Mouse (Mus musculus) spleen, adult 2 months (tissue): ENCODE measurements around the gene Acsbg1. TPM values are rescaled to one million over a fixed set of nuclear protein-coding genes. Genes with fewer than 3 reads are reported as not detected.

ENCODE experiments used
- DNase-seq, 2 experiments: peaks; one replicate each; pipeline versions ENCODE4 v3.0.0 to v3.0.0-alpha.2; 2012 to 2021; ENCODE audit warnings: low spot score in 2 of 2, low read depth in 1 of 2
- H3K27ac ChIP-seq: fragments of 200-500 bp; 2 replicates; pipeline ENCODE4 v1.5.1; 2012; ENCODE audit warnings: low read length, inconsistent platforms; ENCODE audit not compliant: insufficient read depth
- H3K27me3 ChIP-seq: fragments of 200-500 bp; 2 replicates; pipeline ENCODE4 v1.6.1; 2012; ENCODE audit warnings: mild to moderate bottlenecking, moderate library complexity, low read length, inconsistent platforms; ENCODE audit not compliant: control insufficient read depth, insufficient read depth
- H3K36me3 ChIP-seq: fragments of 200-500 bp; 2 replicates; pipeline ENCODE4 v1.6.1; 2012; ENCODE audit warnings: mild to moderate bottlenecking, low read length, inconsistent platforms; ENCODE audit not compliant: control insufficient read depth, insufficient read depth
- H3K4me1 ChIP-seq: fragments of 200-500 bp; 2 replicates; pipeline ENCODE4 v1.6.1; 2011; ENCODE audit warnings: inconsistent platforms; ENCODE audit not compliant: control insufficient read depth, insufficient read depth, insufficient read length
- H3K4me3 ChIP-seq: fragments of 200-500 bp; 2 replicates; pipeline ENCODE4 v1.5.1; 2011; ENCODE audit warnings: mild to moderate bottlenecking, inconsistent platforms; ENCODE audit not compliant: insufficient read depth, insufficient read length; ENCODE audit errors: extremely low read depth
- CTCF ChIP-seq: fragments of 200-500 bp; IDR thresholded peaks from 2 replicates; pipeline ENCODE4 v1.5.1; 2011; ENCODE audit warnings: mild to moderate bottlenecking, inconsistent platforms; ENCODE audit not compliant: insufficient read depth, insufficient read length, insufficient replicate concordance; ENCODE audit errors: extremely low read depth
- POLR2A ChIP-seq: fragments of 200-500 bp; IDR thresholded peaks from 2 replicates; pipeline ENCODE4 v1.6.1; 2011; ENCODE audit warnings: low read depth, low read length, inconsistent platforms
- WGBS: fragments of 180-500 bp; shearing (Covaris S2); methylation state at CpG from one replicate; pipeline ENCODE4 v1.1.7; 2018; 5-methylcytosine and 5-hydroxymethylcytosine counted together
- polyA plus RNA-seq: library from polyadenylated mRNA; depleted of rRNA; stranded (reverse); fragments of >200 nt; gene quantifications from 2 replicates; pipeline ENCODE4 v1.2.3, GENCODE M21; 2012; rRNA removed

Acsbg1 gene
- 3.2 and 3.7 TPM in 2 replicates for polyA plus RNA-seq

- no peak for DNase-seq
- H3K27ac ChIP-seq: no peak within 1 kb of the TSS
- H3K27me3 ChIP-seq: no peaks in the 10 kb centered on the region
- H3K4me1 ChIP-seq: no peaks in the 10 kb centered on the region
- no peak within 1 kb of the TSS for H3K4me3 ChIP-seq
- H3K36me3 ChIP-seq: no peaks in the 10 kb centered on the region
- 35% methylated on average over 10 of the region's 10 CpGs for WGBS
- TF ChIP-seq CTCF (no peak), POLR2A (no peak)
These were observed at the start of gene Acsbg1 for GRCm38 (mm10) chr9:54661605-54662377. Gene Acsbg1, minus strand, starts transcription at chr9:54661870.

DNA sequence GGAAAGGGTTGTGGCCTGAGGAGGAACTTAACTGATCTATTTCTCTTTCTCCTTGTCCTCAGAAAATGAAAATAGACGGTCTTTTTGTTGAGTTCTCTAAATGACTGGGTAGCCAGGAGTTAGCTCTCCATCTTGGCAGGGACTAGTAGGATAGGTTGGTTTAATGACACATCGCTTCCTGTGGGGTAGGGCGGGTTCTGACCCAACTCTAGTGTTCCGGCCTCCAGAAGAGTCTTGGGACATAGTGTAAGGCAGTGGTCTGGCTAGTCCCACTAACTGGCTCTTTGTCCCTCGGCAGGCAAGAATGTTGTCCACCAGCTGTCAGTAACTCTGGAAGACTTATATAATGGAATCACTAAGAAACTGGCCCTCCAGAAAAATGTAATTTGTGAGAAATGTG is 46.4 kb upstream of the Acsbg1 start:
- H3K4me3 ChIP-seq: no peak overlapping the region
- no peaks in the 10 kb centered on the region for H3K4me1 ChIP-seq
- no peaks in the 10 kb centered on the region for H3K27me3 ChIP-seq
- H3K27ac ChIP-seq: no peak overlapping the region
- TF ChIP-seq POLR2A: no peak
- no peak for DNase-seq
- H3K36me3 ChIP-seq: 0 out of 2 replicates have a peak, but pooled peaks cover 2% of the 10 kb centered on the region
- WGBS: 82% methylated on average over 5 of the region's 5 CpGs

DNA sequence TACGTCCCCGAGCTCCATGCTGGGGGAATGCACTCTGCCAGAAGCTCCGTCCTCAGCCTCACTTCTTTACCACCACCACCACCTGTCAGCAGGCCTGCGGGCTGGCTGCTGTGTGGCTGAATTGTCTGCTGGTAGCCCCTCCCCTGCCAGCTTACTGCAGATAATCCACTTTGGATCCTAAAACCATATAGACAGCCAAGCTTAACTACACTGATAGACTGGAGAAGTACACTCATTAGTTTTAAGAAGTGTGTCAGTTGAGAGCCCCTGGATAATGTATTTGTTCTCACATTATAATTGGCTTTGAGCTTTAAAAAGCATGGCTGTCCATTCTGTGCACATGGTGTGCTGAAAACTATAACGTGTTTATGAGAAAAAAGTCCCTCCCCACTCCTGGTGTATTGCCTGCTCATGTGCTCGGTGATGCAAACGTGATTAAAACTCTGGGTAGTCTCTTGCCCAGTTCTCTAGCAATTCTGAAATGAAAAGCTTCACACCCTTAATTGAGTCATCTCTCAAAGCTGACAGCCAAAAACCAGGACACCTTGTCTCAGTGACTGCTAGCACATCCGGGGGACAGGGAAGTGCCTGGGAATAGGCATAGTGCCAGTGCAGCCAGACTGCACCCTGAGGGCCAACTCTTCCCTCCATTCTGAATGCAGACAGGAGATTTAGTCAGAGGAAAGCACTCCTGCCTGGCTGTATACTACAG is 45.8 kb upstream of the Acsbg1 start:
- Histone ChIP-seq H3K27ac (no peak overlapping the region), H3K4me3 (no peak overlapping the region), H3K36me3 (no peaks in the 10 kb centered on the region), H3K27me3 (no peaks in the 10 kb centered on the region), H3K4me1 (no peaks in the 10 kb centered on the region)
- no peak for DNase-seq
- 89% methylated on average over 8 of the region's 8 CpGs for WGBS
- TF ChIP-seq POLR2A: no peak
- TF ChIP-seq CTCF: no peak

- Histone ChIP-seq H3K4me1 (no peaks in the 10 kb centered on the region), H3K4me3 (no peak overlapping the region), H3K27me3 (peaks cover 2% of the 10 kb centered on the region; the same call in 1 of the 2 replicates), H3K27ac (no peak overlapping the region), H3K36me3 (no peaks in the 10 kb centered on the region)
- DNase-seq: no peak
- TF ChIP-seq CTCF (no peak), POLR2A (no peak)
- 54% methylated on average over 1 of the region's 1 CpGs for WGBS
These were observed 43.9 kb upstream of the Acsbg1 start for GRCm38 (mm10) chr9:54705561-54705960.

DNA sequence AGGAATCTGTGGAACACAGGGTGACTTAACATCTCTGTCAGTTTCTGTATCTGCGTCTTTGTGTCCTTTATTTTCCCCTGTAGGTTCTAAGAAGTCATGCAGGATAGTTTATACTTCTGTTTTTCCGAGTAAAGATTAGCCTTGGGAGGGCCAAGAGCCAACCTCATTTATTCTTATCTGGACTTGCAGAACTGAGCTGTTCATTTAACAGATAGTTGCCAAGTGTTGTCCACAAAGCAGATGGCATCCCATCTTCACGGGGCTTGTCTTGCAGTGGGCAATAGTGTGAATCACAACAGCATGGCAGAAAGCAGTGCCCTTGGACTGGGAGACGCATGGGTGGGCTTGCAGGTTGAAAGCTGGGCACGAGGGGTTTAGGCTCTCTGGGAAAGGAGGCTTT is 42.7 kb upstream of the Acsbg1 start:
- H3K4me3 ChIP-seq: no peak overlapping the region
- WGBS: 77% methylated on average over 5 of the region's 5 CpGs
- H3K27ac ChIP-seq: no peak overlapping the region
- no peak for DNase-seq
- no peaks in the 10 kb centered on the region for H3K36me3 ChIP-seq
- TF ChIP-seq CTCF (no peak), POLR2A (no peak)
- no peaks in the 10 kb centered on the region; the same call in 1 of the 2 replicates for H3K4me1 ChIP-seq
- H3K27me3 ChIP-seq: peaks cover 10% of the 10 kb centered on the region

DNA sequence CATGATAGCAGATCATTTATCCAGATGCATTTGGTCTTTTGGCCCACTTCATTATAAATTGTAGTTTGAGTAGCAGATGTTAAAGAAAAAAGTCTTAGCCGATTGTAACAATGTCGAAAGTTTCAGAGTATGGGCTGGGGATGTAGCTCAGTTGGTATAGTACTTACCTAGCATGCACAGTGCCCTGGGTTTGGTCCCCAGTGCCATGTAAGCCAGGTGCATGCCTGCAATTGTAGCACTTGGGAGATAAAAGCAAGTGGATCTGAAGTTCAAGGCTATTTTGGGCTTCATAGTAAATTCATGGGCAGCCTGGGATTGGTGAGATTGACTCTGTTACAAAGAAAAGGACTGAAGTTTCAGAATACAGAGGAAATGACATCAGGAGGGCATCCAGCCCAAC is 40.9 kb upstream of the Acsbg1 start:
- DNase-seq: no peak
- Histone ChIP-seq H3K27ac (no peak overlapping the region), H3K27me3 (peaks cover 15% of the 10 kb centered on the region), H3K36me3 (no peaks in the 10 kb centered on the region), H3K4me3 (no peak overlapping the region), H3K4me1 (peaks cover 4% of the 10 kb centered on the region)
- 91% methylated on average over 2 of the region's 2 CpGs for WGBS
- TF ChIP-seq CTCF (no peak), POLR2A (no peak)

- Histone ChIP-seq H3K4me1 (peaks cover 4% of the 10 kb centered on the region), H3K4me3 (no peak overlapping the region)
These were observed 39.1 kb upstream of the Acsbg1 start for GRCm38 (mm10) chr9:54700746-54701145.

More at GRCm38 (mm10) chr9:54700746-54701145, 39.1 kb upstream of the Acsbg1 start:
- WGBS: 91% methylated on average over 7 of the region's 7 CpGs
- no peak for DNase-seq
- H3K36me3 ChIP-seq: no peaks in the 10 kb centered on the region
- H3K27me3 ChIP-seq: peaks cover 15% of the 10 kb centered on the region
- TF ChIP-seq POLR2A: no peak
- no peak for TF ChIP-seq CTCF
- no peak overlapping the region for H3K27ac ChIP-seq
